Mouse (Mus musculus) heart, postnatal 36 days (tissue): ENCODE results near the gene Cxcl5. TPM values are rescaled to one million over a fixed set of nuclear protein-coding genes. Genes with fewer than 3 reads are reported as not detected.
"Not testable (repeated sequence)": the region's sequence is repeated elsewhere in the genome, so short reads cannot be mapped to it uniquely, and the experiment has no call there.

ENCODE experiments used
- DNase-seq, 2 experiments: peaks; one replicate each; pipeline ENCODE4 v3.0.0; 2021 to 2022
- intact Hi-C: fragments of 180-260 bp; cut with DNase I; formaldehyde crosslinking; loops from one replicate; pipeline ENCODE4 v1.15.1; 2025
- microRNA-seq, 2 experiments: library from miRNA; unstranded; fragments of <30 nt; microRNA quantifications; one replicate each; pipeline ENCODE4 v1.2.0; 2021; ENCODE audit warnings: borderline number of aligned reads in 2 of 2
- total RNA-seq, 2 experiments: library from RNA; stranded (reverse); gene quantifications; 2 replicates each; pipeline ENCODE4 v1.2.3; 2021

Gene Cxcl5
- total RNA-seq, 2 experiments from 2014 or later = 0.31 TPM; not detected in 1

GRCm38 (mm10) chr5:90778856-90779255 is 19.7 kb downstream of the Cxcl5 start:
- DNase-seq = no peak

DNA sequence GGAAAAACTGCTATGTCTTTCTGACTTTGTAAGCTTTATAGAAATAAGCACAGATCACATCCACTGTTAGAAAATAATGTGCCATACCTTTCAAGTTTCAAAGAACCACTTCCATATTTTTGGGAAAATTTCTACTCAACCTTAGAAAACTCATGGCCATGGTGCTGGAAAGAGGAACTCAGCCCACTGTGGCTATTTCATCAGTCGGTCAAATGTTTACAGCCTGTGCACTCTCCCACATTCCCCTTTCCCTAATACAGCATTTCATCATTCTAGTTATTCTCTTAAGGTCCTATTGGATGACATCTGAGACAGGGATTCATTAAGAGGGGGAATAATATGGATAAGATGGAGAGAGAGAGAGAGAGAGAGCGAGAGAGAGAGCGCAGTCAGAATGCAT is 24.5 kb downstream of the Cxcl5 start:
- intact Hi-C loops = no loop called here
- no peak for DNase-seq

More at GRCm38 (mm10) chr5:90778856-90779255, 19.7 kb downstream of the Cxcl5 start:
- intact Hi-C loops = no loop called here

DNA sequence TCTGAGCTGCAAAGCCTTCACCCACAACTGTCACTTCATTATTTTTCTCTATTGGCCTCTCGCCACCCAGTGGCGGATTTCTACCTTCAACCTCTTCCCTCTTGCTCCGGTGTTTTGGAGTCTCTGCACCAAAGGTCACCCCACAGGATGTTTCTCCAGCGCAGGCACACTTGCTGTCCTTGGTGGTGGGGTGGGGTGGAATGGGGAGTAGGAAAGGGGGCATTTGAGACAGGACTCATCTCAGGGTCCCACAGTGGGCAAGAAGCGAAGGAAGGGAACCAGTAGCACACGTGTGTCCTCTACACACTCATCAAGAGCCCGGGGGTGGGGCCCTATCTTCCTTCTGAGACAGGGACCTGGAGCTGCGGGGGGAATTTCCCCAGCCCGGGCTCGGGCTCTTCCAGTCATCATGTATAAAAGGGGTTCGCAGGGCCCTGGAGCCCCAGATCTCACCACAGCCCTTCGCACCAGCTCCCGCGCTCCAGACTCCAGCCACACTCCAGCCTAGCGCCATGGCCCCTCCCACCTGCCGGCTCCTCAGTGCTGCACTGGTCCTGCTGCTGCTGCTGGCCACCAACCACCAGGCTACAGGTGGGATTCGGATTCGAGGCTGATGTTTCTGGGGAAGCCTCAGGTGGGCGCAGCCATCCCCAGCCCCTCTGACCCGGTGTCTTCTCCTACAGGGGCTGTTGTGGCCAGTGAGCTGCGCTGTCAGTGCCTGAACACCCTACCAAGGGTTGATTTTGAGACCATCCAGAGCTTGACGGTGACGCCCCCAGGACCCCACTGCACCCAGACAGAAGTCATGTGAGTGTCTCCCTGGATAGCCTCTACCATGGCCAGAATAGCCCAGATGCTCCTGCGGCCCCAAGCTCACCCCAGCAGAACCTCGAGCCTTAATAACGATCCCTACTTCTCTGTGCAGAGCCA is 26.8 kb downstream of the Cxcl5 start, which contains the start of gene Cxcl3:
TSS of gene Cxcl3 (plus strand) at position 445 of the 930 bp plus-strand sequence.
- intact Hi-C loops = loop anchor here (5.0 kb wide), 1 partner anchor 121 kb away; no protein-coding TSS in a partner anchor
- peak in 1 of 2 experiments; percentile 27 for DNase-seq

- intact Hi-C loops = loop anchor here (2.0 to 5.0 kb wide), 2 partner anchors 119 to 127 kb away; no protein-coding TSS in a partner anchor
Measured at GRCm38 (mm10) chr5:90788114-90788513, 29.0 kb downstream of the Cxcl5 start.

GRCm38 (mm10) chr5:90789306-90790073 is 30.3 kb downstream of the Cxcl5 start:
- intact Hi-C loops = loop anchor here (2.0 to 5.0 kb wide), 2 partner anchors 118 to 129 kb away; no protein-coding TSS in a partner anchor
- no peak for DNase-seq

More at GRCm38 (mm10) chr5:90788114-90788513, 29.0 kb downstream of the Cxcl5 start:
- no peak for DNase-seq

GRCm38 (mm10) chr5:90790074-90790502 is 30.9 kb downstream of the Cxcl5 start:
- intact Hi-C loops = no loop called here
- DNase-seq = no peak

- no peak for DNase-seq
- intact Hi-C loops = no loop called here
Measured at GRCm38 (mm10) chr5:90794195-90794625, 35.0 kb downstream of the Cxcl5 start, which contains the start of gene Cxcl15. TSS of gene Cxcl15 (plus strand) at chr5:90794534.

DNA sequence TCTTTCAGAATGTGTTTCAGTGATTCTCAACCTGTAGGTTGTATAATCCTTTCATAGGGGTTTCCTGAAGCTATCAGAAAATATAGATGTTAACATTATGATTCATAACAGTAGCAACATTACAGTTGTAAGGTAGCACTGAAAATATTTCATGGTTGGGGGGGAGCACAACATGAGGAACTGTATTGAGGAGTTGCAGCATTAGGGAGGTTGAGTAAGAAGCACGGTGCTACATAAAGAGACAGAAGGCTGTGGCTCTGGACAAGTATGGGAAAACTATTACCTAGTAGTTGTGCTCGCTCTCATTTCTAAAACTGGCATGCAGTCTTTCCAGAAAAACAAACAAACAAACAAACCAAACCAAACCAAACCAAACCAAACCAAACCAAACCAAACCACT is 36.2 kb downstream of the Cxcl5 start:
- intact Hi-C loops, DNase-seq: not testable (repeated sequence)

GRCm38 (mm10) chr5:90804574-90804973 is 45.4 kb downstream of the Cxcl5 start:
- no peak for DNase-seq
- intact Hi-C loops = no loop called here

- intact Hi-C loops = no loop called here
- no peak for DNase-seq
Measured at GRCm38 (mm10) chr5:90806050-90806449, 46.9 kb downstream of the Cxcl5 start.

GRCm38 (mm10) chr5:90807176-90807950 is 48.2 kb downstream of the Cxcl5 start:
- no peak for DNase-seq
- intact Hi-C loops = no loop called here

Small RNA genes lying within 50 kb of the gene (microRNA-seq; reads per million reads assigned to microRNA genes)
- gene Gm24322 = 0 reads per million in 2 experiments

Other genes with a start within 250 kb of the Cxcl5 start
- not detected for gene Afm, start 240.4 kb upstream of the Cxcl5 start, total RNA-seq
- gene 5830473C10Rik, start 198.3 kb upstream of the Cxcl5 start, total RNA-seq = not detected
- gene Rassf6, start 118.7 kb upstream of the Cxcl5 start, total RNA-seq = not detected
- 10 to 100 TPM in 1 of 2 experiments, 1 to 10 TPM in 1; 8.7 to 11.2 TPM for gene Ppbp, start 9.2 kb downstream of the Cxcl5 start, total RNA-seq
- gene Pf4, start 13.1 kb downstream of the Cxcl5 start, total RNA-seq = 10 to 100 TPM; 32.9 to 36.9 TPM
- not detected for gene Cxcl3, start 26.7 kb downstream of the Cxcl5 start, total RNA-seq
- not detected for gene Cxcl15, start 35.2 kb downstream of the Cxcl5 start, total RNA-seq
- under 1 TPM; 0.30 to 0.50 TPM for gene Cxcl1, start 131.9 kb downstream of the Cxcl5 start, total RNA-seq
- not detected for gene Cxcl2, start 144.5 kb downstream of the Cxcl5 start, total RNA-seq
- 10 to 100 TPM in 1 of 2 experiments, 1 to 10 TPM in 1; 9.5 to 10.0 TPM for gene Mthfd2l, start 171.8 kb downstream of the Cxcl5 start, total RNA-seq